Mouse (Mus musculus) heart, adult 8-10 months (tissue): ENCODE data around the gene Pan3. TPM values are rescaled to one million over a fixed set of nuclear protein-coding genes. Genes with fewer than 3 reads are reported as not detected.

Source experiments
- total RNA-seq, 4 experiments: library from RNA; stranded (reverse); gene quantifications; 2 replicates each; pipeline ENCODE4 v1.2.4; 2022

Gene Pan3
- total RNA-seq, 4 experiments from 2014 or later: 27.8 to 37.4 (median 29.4) TPM

Other genes starting within 250 kb of the Pan3 start
- gene Gsx1, start 241.5 kb upstream of the Pan3 start, total RNA-seq: not detected
- not detected for gene Pdx1, start 160.2 kb upstream of the Pan3 start, total RNA-seq
- gene Cdx2, start 122.9 kb upstream of the Pan3 start, total RNA-seq: not detected
- not detected for gene Urad, start 107.7 kb upstream of the Pan3 start, total RNA-seq
- gene Flt3, start 29.7 kb upstream of the Pan3 start, total RNA-seq: under 1 TPM in 1 of 4 experiments, not detected in 3; 0.17 TPM